Mouse (Mus musculus): ENCODE measurements around the gene Naa40.

The Naa40 gene

DNA sequence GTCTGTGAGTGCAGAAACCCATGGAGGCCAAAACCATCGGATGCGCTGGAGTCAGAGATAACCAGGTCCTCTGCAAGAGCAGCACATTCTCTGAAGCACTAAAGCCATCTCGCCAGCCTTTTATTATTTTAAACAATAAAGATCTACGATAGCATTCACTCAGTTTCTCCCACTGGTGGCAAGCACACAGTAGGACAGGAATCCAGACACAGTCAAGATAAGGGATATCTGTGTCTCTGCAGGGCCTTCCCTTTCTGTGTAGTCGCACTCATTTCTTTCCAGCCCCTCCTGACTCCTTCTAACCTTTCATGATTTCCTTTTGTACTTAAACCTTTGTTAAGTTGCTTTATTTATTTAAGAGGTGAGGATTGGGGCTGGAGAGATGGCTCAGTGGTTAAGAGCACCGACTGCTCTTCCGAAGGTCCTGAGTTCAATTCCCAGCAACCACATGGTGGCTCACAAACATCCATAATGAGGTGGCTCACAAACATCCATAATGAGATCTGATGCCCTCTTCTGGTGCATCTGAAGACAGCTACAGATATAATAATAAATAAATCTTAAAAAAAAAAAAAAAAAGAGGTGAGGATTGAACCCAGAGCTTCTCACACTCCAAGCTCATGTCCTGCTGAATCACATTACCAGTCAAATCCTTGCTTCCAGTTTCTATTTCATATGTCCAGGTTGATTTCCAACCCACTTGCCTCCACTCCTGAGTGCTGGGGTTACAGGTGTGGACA is 30.9 kb downstream of the Naa40 start:
- no peak for DNase-seq

DNA sequence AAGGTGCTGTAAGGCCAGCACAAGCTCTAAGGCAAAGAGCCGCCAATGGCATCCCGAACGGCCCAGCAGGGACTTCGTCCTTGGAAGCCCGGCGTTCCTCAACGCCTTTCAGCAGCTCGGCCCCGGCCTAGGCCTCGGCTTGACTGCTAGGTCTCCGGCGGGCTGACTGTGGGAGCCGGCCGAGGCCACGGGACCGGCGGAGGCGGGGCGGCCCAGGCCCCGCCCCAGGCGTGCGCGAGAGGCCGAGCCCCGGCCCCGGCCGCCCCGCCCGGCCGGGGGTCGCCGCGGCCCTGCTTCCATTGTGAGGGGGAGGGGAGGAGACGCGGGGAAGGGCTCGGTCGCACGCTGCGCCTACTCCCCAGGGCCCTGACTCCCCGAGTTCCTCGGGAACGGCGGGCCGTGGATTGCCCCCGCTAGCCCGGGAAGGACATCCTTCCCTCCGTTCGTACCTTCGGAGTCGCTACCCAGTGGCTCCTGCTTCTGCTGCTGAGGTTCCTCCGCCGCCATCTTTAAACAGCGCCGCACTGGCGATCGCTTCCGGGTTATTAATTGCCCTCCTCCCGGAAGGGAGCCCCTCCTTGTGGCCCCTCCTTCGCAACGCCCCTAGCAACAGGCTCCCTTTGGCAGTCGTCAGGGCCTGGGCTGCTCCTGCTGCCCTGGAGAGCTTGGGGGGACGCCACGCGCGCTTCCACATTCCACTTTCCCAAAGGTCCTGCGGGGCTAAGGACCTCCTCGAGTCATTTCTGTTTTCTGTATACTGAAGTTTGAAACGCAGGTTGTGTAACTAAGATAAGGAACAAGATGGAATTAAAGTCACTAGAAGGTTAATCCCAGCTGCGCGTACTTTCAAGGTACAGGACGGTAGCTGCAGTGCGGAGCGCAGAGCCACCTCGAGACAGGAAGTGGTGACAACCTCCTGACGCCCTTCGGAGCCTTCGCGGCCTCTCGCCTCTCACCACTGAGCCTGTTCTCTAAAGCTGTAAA is 34.9 kb downstream of the Naa40 start, which contains the start of gene Otub1:
TSS of gene Otub1 (minus strand) at position 564 of the 984 bp plus-strand sequence.
- peak; percentile 97 for DNase-seq

DNA sequence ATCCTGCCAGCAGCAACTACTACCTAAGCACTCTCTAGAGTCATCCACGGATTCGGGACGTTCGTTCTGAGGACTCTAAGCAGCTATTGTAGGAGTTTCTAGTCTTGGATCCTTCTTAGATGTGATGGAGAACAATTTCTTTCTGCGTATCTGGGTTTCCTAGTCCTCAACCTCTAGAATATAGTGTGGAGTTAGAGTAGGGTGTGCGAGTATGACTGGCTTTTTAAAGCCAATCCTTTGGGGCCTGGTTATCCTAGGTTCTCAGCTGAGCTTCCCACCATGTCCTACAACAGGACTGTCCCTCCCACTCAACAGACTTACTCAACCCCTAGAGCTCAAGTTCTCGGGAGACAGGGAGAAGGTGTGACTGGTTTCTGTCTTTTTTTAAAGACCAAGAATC is 35.7 kb downstream of the Naa40 start:
- no peak for DNase-seq

DNA sequence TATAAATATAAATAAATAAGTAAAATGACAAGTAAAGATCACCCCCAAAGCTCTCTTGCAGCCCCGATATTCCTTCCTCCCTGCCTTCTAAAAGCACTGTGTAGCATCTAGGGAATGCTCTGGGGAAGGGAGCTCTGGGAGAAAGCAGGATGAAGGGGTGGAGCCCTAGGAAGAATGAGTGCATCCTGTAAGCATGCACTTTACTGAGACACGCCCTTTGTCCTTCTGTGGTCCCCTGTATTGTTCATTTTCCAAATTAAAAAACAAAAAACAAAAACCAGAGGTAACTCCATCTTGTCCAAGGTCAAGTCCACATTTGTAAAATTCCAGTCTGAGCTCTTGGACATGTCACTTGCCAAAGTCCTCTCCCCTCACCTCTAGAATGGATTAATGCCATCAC is 36.1 kb downstream of the Naa40 start:
- DNase-seq = no peak

DNA sequence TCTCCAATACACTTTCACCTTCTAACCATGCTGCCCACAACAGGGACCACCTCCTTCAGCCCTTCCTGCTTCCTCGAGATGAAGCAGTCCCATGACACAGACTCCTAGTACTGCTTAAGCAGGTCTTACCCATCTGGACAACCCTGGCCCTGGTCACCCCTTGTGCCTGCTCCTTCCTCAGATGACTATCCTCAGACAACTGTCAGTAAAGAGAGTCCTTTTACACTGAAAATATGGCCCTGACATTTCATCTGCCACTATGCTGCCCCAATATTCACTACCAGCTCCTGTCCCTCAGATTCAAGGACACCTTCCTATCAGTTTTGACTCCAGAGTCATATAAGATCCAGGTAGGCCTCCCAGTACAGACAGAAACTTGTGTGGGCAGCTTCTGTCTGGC is 40.6 kb downstream of the Naa40 start:
- no peak for DNase-seq

DNA sequence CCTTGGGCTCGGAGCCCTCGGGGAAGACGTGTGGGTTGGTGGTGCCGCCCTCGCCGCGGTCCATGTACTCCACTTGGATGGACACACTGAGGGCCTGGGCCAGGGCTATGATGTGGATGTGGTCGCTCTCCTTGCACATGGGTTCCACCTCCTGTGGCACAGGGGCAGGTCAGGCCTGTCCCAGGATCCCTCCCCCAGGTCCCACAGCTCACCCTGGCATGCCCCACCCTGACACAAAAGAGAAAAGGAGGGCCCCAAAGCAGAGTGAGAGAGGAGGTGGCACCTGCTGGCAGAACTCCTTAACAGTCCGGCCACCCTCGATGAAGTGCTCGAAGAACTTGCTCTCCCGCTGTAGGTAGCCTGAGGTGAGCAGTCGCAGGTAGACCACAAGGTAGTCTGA is 41.9 kb downstream of the Naa40 start:
- DNase-seq = no peak

DNA sequence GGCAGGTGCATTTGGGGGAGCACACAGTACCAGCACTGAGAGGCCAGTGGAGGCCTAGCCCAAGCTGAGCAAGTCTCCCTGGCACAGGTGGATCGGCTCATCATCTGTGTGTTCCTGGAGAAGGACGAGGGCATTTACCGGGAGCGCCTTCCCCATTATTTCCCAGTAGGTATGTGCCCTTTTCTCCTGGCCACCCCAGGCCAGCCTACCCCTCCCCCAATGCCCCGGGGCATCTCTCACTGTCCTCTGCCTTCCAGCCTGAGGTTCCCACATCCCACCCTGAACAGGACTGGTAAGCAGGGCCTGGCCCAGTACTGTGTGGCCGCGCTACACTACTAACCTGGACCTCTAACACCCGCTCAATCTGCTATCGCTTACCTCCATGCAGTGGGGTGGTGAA is 43.5 kb downstream of the Naa40 start:
- DNase-seq = no peak

DNA sequence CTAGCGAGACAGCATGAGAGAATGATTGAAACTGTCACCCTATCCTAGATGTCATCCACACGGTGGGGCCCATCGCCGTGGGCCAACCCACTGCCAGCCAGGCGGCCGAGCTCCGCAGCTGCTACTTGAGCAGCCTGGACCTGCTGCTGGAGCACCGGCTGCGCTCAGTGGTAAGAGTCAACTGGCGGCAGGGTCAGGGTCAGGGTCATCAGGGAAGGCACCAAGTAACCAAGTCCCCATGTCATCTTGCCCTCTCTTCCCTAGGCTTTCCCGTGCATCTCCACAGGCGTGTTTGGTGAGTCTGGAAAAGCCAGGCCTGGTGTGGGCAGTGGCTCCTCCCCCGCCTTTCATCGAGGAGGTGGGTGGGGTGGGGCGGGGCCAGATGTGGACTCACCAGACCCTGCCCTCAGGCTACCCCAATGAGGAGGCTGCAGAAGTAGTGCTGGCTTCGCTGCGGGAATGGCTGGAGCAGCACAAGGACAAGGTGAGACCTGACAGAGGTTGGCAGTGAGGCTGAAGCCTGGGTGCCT is 44.2 kb downstream of the Naa40 start:
- peak; percentile 28 for DNase-seq

DNA sequence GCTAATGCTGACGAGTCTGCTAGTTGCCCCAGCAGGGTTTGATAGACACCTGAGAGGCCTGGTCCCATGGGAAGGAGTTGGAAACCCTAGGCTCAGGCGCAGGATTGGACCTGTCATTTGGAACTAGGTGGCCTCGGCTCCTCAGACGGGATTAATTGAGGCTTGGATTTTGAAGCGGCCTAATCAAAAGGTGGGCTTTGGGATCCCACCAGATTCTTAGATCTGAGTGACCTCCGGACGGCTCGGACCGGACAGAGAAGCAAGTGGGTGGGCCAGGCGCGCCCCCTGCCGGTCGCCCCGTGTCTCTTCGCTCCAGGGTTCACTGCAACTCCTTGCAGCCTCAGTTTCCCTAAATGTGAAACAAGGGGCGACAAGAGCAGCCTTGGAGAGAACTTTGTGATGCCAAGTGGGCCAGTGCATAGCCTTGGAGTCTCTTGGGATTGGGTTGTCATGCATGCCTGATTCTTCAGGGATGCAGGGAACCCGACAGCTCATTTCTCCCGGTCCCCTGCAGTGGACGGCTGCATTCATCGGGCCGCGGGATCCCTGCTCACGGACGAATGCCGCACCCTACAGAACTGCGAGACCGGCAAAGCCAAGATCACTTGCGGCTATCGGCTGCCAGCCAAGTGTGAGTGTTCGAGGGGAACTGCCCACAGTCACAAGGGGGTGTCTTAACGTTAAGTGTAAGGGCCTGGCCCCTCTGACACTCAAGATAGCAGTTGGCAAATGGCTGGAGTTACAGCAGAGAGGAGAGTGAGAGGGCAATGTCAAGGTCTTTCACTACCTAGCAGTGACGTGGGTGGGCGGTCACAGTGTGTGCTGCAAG is 44.9 kb downstream of the Naa40 start:
- DNase-seq = peak; percentile 71

DNA sequence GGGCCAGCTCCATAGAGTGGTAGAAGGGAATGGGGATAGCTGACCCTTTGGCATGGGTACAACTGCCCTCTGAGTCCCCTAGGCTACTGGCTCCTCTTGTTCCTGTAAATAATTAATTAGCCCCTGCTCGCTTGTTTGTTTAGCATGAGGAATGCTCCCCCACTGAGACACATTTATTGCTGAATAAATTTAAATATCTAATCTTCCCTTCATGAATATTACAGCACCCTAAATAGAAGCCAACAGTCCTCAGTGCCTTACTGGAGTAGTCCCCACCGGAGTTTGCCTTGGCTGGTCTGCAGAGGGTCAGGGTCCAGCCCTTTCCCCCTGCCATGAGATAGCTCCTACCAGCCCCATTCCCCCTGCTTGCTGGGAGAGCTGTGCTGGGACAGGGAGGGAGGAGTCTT is 48.4 kb downstream of the Naa40 start:
- DNase-seq = no peak

DNA sequence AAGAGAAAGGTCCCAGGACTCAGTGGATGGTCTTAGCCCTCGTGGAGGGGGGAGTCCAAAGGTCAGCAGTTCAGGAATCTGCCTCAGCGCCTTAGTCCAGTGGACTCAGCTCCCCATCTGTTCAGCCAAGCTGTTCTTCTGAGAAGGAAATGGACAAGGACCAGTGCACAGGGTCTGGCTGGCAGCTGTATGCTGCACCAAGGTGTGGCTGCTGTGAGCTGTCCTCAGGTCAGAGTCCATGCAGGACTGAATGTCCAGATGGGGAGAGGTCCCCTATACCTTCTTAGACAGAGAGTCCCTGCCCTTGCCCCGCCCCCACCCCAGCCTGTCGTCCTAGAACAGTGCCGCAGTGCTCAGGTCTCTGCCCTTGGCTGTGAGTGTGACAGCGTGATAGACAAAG is 49.3 kb downstream of the Naa40 start:
- no peak for DNase-seq

DNA sequence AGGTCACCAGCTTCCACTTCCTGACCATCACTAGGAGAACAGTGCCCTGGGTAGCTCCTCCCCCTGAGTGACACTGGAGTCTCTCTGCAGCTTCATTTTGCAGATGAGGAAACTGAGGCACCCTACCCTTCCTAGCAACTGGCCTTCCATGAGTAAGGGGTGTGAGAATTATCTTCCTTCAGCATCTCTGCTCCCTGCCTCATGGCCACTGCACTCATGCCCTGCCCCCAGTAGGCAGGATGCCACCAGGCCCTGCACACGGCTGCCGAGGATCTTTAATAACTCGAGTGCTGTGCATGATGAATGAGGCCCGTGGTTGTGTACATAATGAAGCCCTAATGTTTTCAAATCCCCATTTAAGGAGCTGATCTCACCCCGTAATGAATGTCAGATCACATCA is 50.0 kb downstream of the Naa40 start:
- DNase-seq = no peak

DNA sequence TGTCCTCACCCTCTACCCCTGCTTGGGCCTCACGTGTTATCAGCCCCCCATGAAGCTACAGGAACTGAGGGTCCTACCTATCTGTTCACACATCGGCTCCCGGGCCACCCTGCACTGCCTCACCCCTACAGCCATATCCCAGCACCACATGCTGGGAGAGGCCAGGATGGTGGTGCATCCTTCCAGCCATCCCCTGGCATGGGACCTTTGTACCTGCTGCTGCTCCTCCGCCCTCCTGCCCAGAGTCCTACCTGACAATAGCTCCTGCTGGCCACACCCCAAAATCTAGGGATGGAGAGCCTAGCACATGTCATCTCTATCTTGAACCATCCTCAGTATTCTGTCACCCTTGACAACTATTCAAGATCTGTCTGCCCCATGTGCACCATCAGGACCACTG is 52.0 kb downstream of the Naa40 start:
- no peak for DNase-seq

DNA sequence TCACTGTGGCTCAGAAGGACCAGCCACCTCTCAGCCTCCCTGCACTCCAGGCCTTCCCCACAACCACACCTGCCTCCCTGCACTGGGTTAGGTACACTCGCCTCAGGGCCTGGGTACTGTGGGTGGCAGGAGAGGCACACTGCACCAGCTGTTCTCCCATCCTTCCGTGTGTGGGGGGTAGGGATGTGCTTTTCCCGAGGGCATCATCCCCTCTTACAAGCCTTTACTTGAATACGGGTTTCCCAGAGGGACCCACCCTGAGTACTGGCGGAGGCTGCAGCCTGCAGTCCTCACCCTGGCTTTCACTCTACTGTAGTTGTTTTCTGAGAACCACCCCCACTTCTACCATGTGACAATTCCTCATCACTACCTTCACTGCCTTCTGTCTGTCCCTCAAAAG is 53.8 kb downstream of the Naa40 start:
- no peak for DNase-seq

DNA sequence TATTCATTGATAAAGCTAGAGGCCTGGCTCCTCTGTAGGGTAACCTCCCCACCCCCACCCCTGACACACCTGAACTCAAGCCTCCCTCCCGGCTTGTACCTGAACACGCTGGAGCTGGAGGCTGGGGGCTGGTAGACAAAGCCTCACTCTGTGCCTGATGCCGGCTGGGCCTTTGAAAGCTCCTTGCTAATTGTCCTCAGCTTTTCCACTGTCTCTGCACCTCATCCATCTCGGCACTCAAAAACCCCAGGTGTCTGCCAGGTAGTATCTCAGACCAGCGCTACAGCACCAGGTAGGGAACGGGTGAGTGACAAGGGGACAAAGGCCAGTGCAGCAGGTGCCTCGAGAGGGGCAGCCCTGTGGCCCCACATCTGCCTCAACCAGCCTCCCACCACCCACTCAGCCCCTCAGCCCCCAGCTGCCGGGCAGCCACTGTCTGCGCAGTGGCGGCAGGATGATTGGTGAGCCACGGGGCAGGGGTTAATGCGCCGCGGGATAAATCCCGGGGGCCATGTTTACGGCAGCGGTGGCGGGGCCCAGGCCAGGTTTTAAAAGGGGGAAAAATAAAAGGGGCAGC is 55.2 kb downstream of the Naa40 start:
- DNase-seq = no peak

DNA sequence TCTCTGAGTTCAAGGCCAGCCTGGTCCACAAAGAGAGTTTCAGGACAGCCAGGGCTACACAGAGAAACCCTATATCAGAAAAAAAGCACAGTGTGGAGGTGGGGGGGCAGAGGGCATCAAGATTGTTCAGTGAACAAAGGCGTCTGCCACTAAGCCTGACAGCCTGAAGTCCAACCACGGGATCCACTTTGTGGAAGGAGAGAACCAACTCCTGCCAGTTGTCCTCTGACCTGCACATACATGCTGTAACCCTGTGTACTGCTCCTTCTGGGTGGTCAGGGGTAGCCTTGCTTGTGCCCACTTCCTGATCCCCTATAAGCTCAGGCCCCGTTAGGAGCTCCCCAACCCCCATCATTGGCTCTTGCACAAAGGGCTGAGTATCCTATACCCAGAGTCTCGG is 55.9 kb downstream of the Naa40 start:
- no peak for DNase-seq

DNA sequence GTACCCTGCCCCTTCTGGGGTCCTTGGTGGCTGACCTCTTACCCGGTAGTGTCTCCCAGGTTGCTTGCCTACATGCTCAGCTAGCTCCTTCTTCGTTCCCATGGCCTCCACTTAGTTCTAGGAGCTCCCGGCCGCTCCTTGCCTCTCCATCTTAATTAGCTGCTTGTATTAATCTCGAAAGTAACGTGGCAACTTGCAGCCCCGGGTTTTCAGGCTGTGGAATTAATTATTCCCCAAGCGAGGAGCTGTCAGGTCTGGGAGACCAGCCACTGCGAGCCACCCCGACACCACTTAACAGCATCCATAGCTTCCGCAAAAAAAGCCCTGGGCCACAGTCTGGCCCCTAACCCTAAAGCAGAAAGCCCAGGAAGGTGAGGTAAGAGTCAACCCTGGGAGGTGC is 57.6 kb downstream of the Naa40 start:
- no peak for DNase-seq

DNA sequence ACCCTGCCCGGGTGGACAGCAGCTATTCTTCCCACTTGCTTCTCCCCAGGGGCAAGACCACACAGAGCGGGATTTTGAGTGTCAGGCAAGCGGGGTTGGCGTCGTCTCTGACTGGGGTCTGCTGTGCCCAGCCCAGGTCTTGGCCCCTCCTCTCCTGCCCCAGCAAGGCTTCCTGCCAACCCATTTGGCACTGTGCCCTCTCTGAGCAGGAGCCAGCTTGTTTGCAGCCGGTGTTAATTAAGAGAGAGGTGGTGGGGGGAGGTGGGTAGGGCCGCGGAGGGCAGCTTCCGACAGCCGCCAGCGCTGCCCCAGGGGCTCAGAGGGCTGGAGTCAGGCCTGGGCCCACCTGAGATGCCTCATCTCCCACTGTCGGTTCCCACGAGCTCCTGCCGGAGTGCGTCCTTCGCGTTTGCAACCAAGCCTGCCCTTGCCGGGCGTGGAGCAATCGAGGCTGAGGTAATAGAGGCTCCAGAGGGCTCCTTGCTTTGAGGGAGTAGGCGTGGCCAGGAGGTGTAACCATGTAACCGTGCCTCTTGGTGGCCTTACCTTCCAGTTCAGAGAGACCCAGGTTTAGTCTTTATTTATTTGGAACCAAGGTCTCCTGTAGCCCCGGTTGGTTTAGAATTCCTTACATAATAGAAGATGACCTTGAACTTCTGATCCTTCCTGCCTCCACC is 58.6 kb downstream of the Naa40 start:
- DNase-seq = peak; percentile 64

DNA sequence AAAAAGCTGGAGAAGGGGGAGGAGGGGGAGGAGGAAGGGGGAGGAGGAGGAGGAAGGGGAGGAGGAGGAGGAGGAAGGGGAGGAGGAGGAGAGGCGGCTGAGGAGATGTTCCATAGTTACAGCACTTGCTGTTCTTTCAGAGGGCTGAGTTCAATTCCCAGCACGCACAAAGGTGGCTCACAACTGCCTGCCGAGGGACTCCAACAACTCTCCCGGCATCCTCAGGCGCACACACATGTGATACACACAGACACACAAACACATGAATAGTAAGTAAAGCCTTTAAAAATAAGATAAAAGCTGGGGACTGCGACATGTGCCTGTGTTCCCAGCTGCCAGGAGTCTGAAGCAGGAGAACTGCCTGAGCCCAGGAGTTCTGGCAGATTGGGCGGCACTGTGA is 59.5 kb downstream of the Naa40 start:
- DNase-seq = no peak

DNA sequence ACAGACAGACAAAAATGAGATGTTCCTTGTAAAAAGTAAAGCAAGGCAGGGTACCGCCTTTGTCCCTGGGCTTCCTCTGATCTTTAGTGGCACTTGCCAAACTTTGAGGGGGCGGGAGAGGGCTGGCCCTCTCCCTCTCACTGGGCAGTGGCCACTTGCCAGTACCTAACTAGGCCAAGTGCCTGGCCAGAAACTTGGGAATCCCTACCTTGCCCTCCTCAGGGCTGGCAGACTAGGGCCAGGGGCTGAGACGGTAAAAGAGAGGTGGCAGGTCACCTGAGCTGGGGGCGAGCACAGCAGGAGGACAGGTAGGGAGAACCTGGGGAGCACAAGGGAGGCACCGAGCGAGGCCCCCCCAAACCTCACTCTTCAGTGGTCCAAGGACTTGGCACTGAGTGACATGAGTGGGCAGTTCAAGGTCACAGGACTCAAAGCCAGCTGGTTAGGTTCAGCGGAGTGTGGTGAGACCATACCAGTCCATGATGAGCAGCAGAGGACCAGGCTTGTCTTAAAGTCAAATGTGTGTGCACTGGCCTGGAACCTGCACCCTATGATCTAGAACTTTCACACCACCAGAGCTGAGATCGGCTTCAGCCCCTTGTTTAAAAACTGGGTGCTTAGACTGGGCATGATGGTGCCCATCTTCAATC is 60.1 kb downstream of the Naa40 start:
- peak; percentile 46 for DNase-seq

DNA sequence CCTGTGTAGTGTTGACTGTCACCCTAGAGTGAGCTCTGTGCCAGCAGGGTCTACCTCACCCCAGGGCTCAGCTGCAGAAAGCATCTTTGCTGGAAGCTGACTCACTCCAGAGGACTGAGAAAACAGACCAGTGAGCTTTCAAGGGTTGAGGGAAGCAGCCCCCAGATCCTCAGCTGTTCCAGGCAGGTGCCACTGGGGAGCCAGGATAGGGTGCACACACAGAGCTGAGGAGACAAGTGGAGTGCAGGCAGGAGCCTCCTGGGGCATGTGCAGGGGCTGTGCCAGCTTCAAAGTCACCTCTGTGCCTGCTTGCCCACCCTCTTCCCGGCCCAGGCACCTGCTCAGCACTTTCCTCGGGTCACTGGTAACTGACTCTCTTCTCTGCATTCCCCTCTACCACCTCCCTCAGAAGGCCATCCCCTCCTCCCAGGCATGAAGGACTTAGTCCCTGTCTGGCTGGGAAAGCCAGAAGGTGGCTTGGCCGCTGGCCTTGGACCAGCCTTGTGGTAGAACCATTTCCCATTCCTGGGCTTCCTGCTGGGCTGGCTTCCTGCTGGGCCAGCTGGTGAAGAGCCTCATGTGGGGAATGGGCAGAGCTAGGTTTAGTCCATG is 62.0 kb downstream of the Naa40 start:
- no peak for DNase-seq

Measured in lung, postnatal 10 days (tissue).